Mouse (Mus musculus): ENCODE results near the gene Polr1a. TPM values are rescaled to one million over a fixed set of nuclear protein-coding genes. Genes with fewer than 3 reads are reported as not detected.

The Polr1a gene
- polyA plus RNA-seq, 1 experiment, result 9.0 TPM

- WGBS, result 73% methylated on average over 8 of the region's 8 CpGs
- DNase-seq (ENCODE audit: low read depth, low spot score), result no peak
These were observed 82.5 kb downstream of the Polr1a start for GRCm38 (mm10) chr6:71991190-71991932.

GRCm38 (mm10) chr6:71991933-71992325 lies 83.1 kb downstream of the Polr1a start:
- 56% methylated on average over 2 of the region's 2 CpGs for WGBS
- no peak for DNase-seq (ENCODE audit: low read depth, low spot score)

GRCm38 (mm10) chr6:71994004-71994403 lies 85.2 kb downstream of the Polr1a start:
- DNase-seq (ENCODE audit: low read depth, low spot score), result no peak
- 75% methylated on average over 4 of the region's 4 CpGs for WGBS

GRCm38 (mm10) chr6:71995081-71995480 lies 86.2 kb downstream of the Polr1a start:
- 78% methylated on average over 3 of the region's 3 CpGs for WGBS

GRCm38 (mm10) chr6:71997215-71997614 lies 88.4 kb downstream of the Polr1a start:
- 95% methylated on average over 1 of the region's 1 CpGs for WGBS
- DNase-seq (ENCODE audit: low read depth, low spot score), result no peak

More at GRCm38 (mm10) chr6:71995081-71995480, 86.2 kb downstream of the Polr1a start:
- DNase-seq (ENCODE audit: low read depth, low spot score), result no peak

GRCm38 (mm10) chr6:71999917-72000512 lies 91.2 kb downstream of the Polr1a start:
- 68% methylated on average over 11 of the region's 11 CpGs for WGBS
- no peak for DNase-seq (ENCODE audit: low read depth, low spot score)

GRCm38 (mm10) chr6:72001220-72001777 lies 92.4 kb downstream of the Polr1a start:
- DNase-seq (ENCODE audit: low read depth, low spot score), result no peak
- WGBS, result 83% methylated on average over 5 of the region's 5 CpGs

GRCm38 (mm10) chr6:72007411-72008212 lies 98.8 kb downstream of the Polr1a start:
- 73% methylated on average over 3 of the region's 3 CpGs for WGBS

GRCm38 (mm10) chr6:72008213-72008655 lies 99.4 kb downstream of the Polr1a start:
- 84% methylated on average over 4 of the region's 4 CpGs for WGBS
- no peak for DNase-seq (ENCODE audit: low read depth, low spot score)

More at GRCm38 (mm10) chr6:72007411-72008212, 98.8 kb downstream of the Polr1a start:
- DNase-seq (ENCODE audit: low read depth, low spot score), result no peak

GRCm38 (mm10) chr6:72009454-72009853 lies 100.6 kb downstream of the Polr1a start:
- no peak for DNase-seq (ENCODE audit: low read depth, low spot score)
- WGBS, result 97% methylated on average over 1 of the region's 1 CpGs

GRCm38 (mm10) chr6:72014033-72014432 lies 105.2 kb downstream of the Polr1a start:
- WGBS, result 68% methylated on average over 4 of the region's 4 CpGs
- no peak for DNase-seq (ENCODE audit: low read depth, low spot score)

- 73% methylated on average over 6 of the region's 6 CpGs for WGBS
- DNase-seq (ENCODE audit: low read depth, low spot score), result no peak
These were observed 109.2 kb downstream of the Polr1a start for GRCm38 (mm10) chr6:72018052-72018451.

GRCm38 (mm10) chr6:72025497-72025896 lies 116.6 kb downstream of the Polr1a start:
- DNase-seq (ENCODE audit: low read depth, low spot score), result no peak

GRCm38 (mm10) chr6:72028079-72028478 lies 119.2 kb downstream of the Polr1a start:
- WGBS, result 52% methylated on average over 1 of the region's 1 CpGs
- no peak for DNase-seq (ENCODE audit: low read depth, low spot score)

- 75% methylated on average over 6 of the region's 6 CpGs for WGBS
- no peak for DNase-seq (ENCODE audit: low read depth, low spot score)
These were observed 120.8 kb downstream of the Polr1a start for GRCm38 (mm10) chr6:72029674-72030073.

Other genes starting within 250 kb of the Polr1a start
- gene Reep1, start 201.5 kb upstream of the Polr1a start, polyA plus RNA-seq (2012; rRNA removed), result 1.3 and 1.4 TPM in 2 replicates
- 9.7 and 10.3 TPM in 2 replicates for gene Mrpl35, start 82.1 kb upstream of the Polr1a start, polyA plus RNA-seq (2012; rRNA removed)
- gene Immt, start 77.7 kb upstream of the Polr1a start, polyA plus RNA-seq (2012; rRNA removed), result 70.6 and 78.4 TPM in 2 replicates
- 12.9 and 15.3 TPM in 2 replicates for gene Ptcd3, start 303 bp upstream of the Polr1a start, polyA plus RNA-seq (2012; rRNA removed)
- 2.6 and 3.2 TPM in 2 replicates for gene St3gal5, start 188.5 kb downstream of the Polr1a start, polyA plus RNA-seq (2012; rRNA removed)

Data from large intestine, adult 2 months (tissue).